Mouse (Mus musculus): Measurements from ENCODE around the gene Sec23b.
A peak's percentile ranks its signal among the peaks of the same experiment; 100 is the strongest.
"Not testable (repeated sequence)": the region's sequence is repeated elsewhere in the genome, so short reads cannot be mapped to it uniquely, and the experiment has no call there.

Gene Sec23b

GRCm38 (mm10) chr2:144555820-144556552 is at the start of gene Sec23b:
TSS of gene Sec23b (plus strand) at chr2:144556229.
- peak; percentile 98 for DNase-seq (ENCODE audit: low spot score)

GRCm38 (mm10) chr2:144514619-144515018 is 41.4 kb upstream of the Sec23b start:
- no peak for DNase-seq (ENCODE audit: low spot score)

DNA sequence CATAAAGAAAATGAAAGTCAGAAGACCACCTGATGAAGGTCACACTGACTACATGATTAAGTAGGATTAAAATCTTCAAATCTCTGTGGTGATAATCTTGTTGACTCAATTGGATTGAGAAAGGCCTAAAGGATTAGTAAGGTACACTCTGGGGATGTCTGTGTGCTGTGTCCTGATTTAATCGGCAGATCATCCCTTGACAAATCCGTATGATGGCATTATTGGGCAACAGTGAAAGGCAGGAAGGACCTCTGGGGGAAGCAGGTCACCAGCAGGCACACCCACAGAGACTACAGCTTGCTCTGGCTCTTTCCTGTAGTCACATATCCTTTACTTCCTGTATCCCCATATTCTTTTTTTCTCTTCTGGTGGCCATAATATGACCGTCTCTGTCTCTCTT is 36.3 kb upstream of the Sec23b start:
- DNase-seq (ENCODE audit: low spot score): no peak

DNA sequence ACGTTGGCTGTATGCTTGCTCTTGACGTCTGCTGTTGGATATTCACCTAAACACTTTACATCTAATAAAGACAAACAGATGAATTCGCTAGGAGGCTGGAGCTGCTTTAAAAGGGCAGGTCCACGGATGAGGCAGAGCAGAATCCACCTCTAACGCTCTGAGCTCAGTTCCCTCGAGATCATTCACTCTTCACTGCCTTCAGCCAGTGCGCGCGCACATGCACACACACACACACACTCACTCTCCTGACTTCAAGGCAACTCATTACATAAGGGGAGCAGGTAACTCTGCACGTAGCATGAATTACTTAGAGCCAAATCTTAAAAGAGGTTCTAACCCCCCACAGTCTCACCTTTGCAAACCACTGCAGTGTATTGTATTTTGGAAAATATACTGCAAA is 30.2 kb upstream of the Sec23b start:
- DNase-seq (ENCODE audit: low spot score): no peak

DNA sequence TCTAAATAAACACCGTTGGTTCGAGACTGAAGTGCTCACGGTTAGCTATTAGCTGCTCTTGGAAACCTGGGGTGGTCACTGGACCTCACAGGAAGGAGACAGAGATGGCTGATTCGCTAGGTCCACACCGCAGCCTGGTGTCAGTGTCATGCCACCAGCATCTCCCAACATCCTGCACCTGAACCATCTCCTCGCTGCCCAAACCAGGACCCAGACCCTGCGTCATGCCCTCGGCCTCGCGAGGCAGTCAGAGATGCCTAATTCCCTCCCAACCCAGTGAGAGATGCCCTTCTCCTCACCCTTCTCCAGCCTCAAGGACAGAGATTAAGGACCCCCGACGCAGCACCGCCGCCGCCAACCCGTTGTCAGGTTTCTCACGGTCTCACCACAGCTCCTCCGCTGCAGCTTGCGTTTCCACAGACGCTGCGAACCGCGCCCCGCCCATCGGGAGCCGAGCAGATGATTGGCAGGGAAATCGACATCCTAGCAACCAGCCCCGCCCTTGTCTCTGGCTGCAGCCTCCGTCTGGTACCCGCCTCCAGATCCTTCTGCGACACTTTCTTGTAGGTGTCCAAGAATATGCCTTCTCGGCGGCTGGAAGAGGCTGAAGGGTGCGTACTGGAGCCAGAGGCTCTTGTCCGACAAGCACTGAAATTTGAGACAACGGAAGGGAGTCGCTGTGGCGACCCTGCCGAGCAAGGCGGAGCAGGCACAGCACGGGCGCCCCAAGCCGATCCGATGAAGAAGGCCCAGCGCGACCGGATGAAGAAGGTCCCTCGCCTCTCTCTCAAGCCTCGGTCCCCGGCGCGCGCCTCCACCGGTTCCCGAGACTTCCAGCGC is 28.8 kb upstream of the Sec23b start, which contains the start of the genes Dzank1 and Polr3f:
Gene Dzank1, minus strand, starts transcription at position 434 of the 840 bp plus-strand sequence.
Gene Polr3f, plus strand, starts transcription at position 738 of the 840 bp plus-strand sequence.
- DNase-seq (ENCODE audit: low spot score): peak; percentile 97

DNA sequence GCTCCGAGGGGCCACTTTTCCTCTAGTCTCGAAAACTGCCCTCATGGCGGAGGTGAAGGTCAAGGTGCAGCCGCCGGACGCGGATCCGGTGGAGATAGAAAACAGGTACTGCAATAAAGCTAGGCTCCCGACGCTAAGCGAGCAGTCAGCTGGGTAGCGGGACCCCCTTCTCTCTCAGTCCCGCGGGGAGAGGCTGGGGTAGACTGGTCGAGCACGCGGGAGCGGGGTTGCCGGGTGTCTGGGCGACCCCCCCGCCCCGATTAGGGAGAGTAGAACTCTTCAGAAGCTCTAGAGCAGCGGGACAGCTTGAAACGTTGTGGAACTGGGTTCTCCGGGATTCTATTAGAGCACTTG is 28.2 kb upstream of the Sec23b start:
- no peak for DNase-seq (ENCODE audit: low spot score)

DNA sequence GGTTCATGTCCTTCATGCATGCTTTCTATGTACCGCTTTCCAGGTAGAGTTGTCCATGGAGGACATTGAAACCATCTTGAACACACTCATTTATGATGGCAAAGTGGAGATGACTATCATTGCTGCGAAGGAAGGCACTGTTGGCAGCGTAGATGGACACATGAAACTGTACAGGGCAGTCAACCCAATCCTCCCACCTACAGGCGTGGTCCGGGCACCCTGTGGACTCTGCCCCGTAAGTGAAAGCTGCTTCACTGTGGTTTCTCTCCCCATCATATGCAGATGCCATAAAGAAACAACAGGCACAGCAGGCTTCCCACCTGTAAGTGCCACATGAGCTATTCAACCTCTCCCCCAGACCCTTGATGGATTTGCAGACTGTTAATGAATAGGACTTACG is 18.9 kb upstream of the Sec23b start:
- DNase-seq (ENCODE audit: low spot score): no peak

DNA sequence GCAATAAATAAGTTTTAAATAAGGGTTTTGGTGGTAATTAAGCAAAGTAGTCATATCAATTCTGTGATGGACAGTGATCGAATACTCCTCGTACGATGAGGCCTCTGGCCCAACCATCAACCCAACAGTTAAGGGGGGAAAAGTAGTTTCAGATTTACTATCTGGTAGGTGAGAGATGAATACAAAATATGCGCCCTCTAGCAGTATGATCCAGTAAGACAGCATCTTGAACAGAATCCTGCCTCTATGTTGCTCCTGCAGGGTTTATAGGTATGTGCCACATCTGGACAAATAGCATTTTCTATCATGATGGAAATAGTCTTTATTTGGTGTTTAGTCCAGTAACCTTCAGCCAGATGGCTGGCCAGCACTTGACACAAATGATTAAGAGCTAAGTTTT is 14.8 kb upstream of the Sec23b start:
- DNase-seq (ENCODE audit: low spot score): no peak

DNA sequence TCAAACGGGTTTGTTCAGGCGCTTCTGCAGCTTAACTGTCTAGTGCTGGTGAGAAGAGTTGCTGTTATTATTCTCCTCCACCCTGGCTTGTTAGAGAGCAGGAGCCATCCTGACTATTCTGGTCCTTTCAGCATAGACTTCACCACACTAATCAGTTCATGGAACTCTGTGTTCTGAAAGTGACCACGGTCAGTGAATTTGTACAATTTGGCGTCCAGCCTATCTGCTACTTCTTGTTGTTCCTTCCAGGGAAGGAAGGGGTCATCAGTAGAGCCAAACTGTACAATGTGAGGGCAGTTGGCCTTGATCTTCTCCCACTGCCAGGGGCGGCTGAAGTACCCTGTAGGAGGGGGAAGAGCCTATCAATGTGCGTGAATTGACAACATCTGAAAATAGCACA is 12.4 kb upstream of the Sec23b start:
- no peak for DNase-seq (ENCODE audit: low spot score)

DNA sequence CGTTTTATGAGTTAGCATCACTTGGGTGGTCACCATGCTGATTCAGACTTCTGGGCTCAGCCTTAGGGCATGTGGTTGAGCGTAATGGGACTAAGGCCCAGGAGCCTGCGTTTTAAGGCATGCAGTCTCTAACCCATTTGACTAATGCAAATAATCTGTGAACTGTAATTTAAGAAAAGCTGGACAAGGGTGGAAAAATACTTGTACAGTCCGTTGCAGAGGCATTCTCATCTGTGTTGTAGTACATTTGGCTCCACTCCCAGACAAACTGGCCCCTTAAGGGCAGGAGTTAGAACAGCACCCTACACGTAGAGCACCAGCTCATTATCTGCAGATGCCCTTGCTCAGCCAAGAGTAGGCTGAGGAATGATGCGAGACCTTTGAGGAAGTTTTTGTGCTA is 11.4 kb upstream of the Sec23b start:
- peak; percentile 12 for DNase-seq (ENCODE audit: low spot score)

GRCm38 (mm10) chr2:144545061-144545460 is 11.0 kb upstream of the Sec23b start:
- no peak for DNase-seq (ENCODE audit: low spot score)

- no peak for DNase-seq (ENCODE audit: low spot score)
Observed at GRCm38 (mm10) chr2:144545481-144545880, 10.5 kb upstream of the Sec23b start.

GRCm38 (mm10) chr2:144547559-144547958 is 8.5 kb upstream of the Sec23b start:
- no peak for DNase-seq (ENCODE audit: low spot score)

DNA sequence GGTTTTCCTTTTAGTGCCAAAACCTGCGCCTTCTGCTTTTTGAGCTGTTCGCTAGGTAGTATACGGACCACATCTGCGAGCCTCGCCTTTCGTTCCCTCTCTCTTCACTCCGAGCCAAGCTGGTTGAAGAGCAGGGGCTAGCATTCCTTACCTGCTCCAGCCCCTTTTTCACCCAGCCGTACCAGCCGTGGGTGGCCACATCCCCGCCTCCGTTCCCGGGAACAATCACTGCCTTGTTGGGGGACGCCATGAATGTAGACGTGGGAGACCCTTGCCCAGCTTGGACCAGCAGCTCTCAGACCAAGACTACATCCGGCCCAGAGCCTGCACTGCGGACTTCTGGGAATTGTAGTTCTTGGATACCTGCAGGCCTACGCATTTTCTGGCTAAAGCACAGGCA is 5.5 kb upstream of the Sec23b start, which contains the start of gene Rbbp9:
Gene Rbbp9, minus strand, starts transcription at position 341 of the 400 bp plus-strand sequence.
- peak; percentile 57 for DNase-seq (ENCODE audit: low spot score)

GRCm38 (mm10) chr2:144553905-144554304 is 2.1 kb upstream of the Sec23b start:
- DNase-seq (ENCODE audit: low spot score): no peak

DNA sequence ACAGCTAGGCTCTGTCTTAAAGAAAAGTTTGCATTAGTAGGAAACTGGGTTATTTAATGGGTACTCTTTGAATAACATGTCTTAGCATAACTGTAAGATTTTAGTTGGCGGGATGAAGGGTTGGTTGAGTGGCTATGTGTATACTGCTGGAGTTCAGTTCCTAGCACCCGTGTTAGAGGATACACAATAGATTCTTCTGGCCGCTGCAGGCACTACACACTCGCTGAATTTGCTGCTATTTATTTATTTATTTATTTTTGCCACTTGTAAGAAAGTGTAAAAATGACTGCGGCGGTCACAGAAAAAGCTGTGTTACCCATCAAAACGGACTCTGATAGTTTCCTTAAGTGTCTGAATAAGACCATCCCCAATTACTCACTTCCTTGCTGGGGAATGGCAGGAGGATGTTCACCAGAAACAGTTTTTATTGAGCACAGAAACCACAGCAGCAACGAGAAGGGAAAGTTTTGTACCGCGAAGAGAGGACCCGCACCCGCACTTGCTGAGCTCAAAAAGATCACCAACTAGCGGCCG is 676 bp upstream of the Sec23b start:
- peak; percentile 4 for DNase-seq (ENCODE audit: low spot score)

DNA sequence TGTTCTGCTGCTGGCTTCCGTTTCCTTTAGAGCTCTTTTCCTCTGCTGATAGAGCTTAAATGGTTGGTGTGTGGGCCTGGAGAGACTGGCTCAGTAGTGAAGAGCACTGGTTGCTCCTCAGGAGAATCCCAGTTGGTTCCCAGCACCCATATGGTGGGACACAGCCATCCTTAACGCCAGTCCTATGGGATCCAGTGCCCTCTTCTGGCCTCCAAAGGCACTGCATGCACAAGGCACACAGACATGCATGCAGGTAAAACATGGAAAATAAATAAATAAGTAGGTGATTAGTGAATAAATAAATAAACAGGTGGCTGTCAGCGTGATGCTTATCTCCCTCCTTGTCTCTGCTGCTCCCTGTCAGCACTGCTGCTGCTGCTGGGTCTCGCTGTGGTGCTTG is 32.7 kb downstream of the Sec23b start:
- no peak for DNase-seq (ENCODE audit: low spot score)

DNA sequence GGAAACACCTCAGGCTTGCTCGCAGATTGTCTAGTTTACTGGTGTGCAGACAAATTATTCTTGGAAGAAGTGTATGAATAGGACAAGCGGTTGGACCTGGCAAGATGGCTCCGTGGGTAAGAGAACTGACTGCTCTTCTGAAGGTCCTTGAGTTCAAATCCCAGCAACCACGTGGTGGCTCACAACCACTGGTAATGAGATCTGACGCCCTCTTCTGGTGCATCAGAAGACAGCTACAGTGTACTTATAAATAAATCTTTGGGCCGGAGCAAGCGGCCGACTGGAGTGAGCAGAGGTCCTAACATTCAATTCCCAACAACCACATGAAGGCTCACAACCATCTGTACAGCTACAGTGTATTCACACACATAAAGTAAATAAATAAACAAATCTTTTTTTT is 37.0 kb downstream of the Sec23b start:
- not testable (repeated sequence) for DNase-seq (ENCODE audit: low spot score)

DNA sequence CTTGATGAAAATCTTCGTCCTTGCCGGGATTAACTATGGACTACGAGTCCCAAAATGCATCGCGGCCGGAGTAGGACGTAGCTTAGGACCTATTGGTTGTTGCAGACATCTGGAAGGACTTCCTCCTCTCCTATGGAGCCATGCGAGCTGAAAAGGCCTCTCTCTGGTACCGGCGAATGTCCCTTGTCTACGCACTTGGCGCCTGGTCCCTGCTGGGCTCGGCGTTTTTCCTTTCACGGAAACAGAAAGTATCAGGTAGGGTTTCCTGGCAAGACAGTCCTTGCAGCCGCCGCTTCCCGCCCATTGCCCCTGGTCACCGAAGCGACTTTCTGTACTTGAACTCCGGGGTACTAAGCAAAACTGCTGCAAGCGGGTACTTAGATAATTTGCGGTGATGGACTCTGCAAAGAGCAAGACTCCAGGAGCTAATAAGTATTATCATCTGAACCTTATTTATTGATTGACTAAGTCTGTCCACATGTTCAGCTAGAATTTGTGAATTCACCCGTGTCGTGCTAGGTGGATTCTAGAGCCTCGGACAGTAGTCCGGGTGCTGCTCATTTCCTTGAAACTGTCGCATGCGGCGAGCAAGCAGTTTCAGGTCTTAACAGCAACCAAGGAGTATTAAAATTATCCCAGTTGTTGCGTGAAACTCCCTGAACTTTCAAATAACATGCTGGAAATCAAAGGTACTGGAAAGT is 38.1 kb downstream of the Sec23b start, which contains the start of gene Smim26:
Gene Smim26, plus strand, starts transcription at position 104 of the 701 bp plus-strand sequence.
- peak; percentile 83 for DNase-seq (ENCODE audit: low spot score)

DNA sequence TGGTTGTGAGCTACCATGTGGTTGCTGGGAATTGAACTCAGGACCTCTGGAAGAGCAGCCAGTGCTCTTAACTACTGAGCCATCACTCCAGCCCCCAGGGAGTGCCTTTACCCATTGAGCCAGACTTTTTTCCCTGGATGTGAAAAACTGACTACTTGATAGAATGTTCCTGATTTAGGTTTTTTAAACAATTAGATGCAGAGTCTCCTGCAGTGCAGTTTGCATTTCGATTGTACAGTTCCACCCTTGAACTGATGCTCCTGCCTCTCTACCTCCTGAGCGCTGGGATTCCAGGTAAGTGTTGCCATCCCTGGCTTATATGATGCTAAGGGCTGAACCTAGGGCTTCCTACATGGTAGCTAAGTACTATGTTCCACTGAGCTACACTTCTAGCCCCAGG is 42.0 kb downstream of the Sec23b start:
- no peak for DNase-seq (ENCODE audit: low spot score)

GRCm38 (mm10) chr2:144599831-144600687 is 44.0 kb downstream of the Sec23b start, which contains the start of gene Dtd1:
TSS of gene Dtd1 (plus strand) at chr2:144599897.
- DNase-seq (ENCODE audit: low spot score): peak; percentile 93

Data from lung, postnatal 25 days (tissue).